Mouse (Mus musculus): ENCODE measurements around the gene Lifr.

- no peak for TF ChIP-seq CTCF (IDR thresholded peaks at IDR 0.05; ENCODE audit: extremely low read depth, insufficient read depth, insufficient read length, insufficient replicate concordance)
- no peak for TF ChIP-seq POLR2A (IDR thresholded peaks at IDR 0.05; ENCODE audit: low read depth, low read length)
Observed at GRCm38 (mm10) chr15:7204917-7205316, 114.5 kb downstream of the Lifr start.

All from spleen, adult 2 months (tissue).